Mouse (Mus musculus) C2C12 (cell line): ENCODE results near the gene Acad10.

Experiments
- CEBPB ChIP-seq: IDR thresholded peaks from one replicate; pipeline ENCODE4 v1.6.1; 2011; ENCODE audit warnings: low read depth, mild to moderate bottlenecking, control low read depth, moderate library complexity
- CTCF ChIP-seq: IDR thresholded peaks from one replicate; pipeline ENCODE4 v1.5.1; 2011; ENCODE audit not compliant: control insufficient read depth, insufficient read depth, insufficient read length
- MAX ChIP-seq: IDR thresholded peaks from one replicate; pipeline ENCODE4 v1.6.1; 2011; ENCODE audit warnings: mild to moderate bottlenecking, control low read depth
- MYOG ChIP-seq: IDR thresholded peaks from one replicate; pipeline ENCODE4 v1.6.1; 2011; ENCODE audit not compliant: control insufficient read depth, insufficient read length; ENCODE audit errors: extremely low read depth

DNA sequence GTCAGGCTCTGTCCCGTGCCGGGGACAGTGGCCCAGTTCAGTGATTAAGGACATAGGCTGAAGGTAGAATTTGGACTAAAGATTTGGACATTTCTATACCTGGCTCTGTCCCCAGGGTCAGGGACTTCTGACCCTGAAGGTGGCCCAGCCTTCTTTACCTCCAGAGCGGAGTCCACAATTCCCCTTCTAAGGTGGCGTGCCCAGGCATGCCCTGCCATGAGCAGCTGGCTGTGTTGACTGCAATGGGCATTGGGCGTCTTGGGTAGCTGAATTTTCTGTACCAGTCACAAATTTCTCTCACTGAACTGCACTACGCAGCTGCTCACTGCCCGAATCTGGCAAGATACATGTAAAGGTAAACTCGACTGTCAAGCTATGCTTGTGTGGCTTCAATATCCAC lies 78.4 kb downstream of the Acad10 start:
- TF ChIP-seq CTCF (no peak), MYOG (no peak), CEBPB (no peak), MAX (no peak)
